Mouse (Mus musculus) heart, embryonic 10.5 days (tissue): ENCODE measurements around the gene Hspb8. TPM values are rescaled to one million over a fixed set of nuclear protein-coding genes. Genes with fewer than 3 reads are reported as not detected.

Source experiments
- DNase-seq: peaks from one replicate; pipeline ENCODE4 v3.0.0-alpha.2; 2017; ENCODE audit warnings: low spot score
- H3K27ac ChIP-seq: fragments of 300-500 bp; sonication (generic); 2 replicates; pipeline ENCODE4 v1.5.1; 2016; ENCODE audit warnings: mild to moderate bottlenecking
- H3K27me3 ChIP-seq: fragments of 300-500 bp; sonication (generic); 2 replicates; pipeline ENCODE4 v1.6.1; 2016; ENCODE audit warnings: mild to moderate bottlenecking; ENCODE audit not compliant: poor library complexity, insufficient read depth, severe bottlenecking
- H3K36me3 ChIP-seq: fragments of 300-500 bp; sonication (generic); 2 replicates; pipeline ENCODE4 v1.6.1; 2016; ENCODE audit warnings: mild to moderate bottlenecking, moderate library complexity
- H3K4me1 ChIP-seq: fragments of 300-500 bp; sonication (generic); 2 replicates; pipeline ENCODE4 v1.6.1; 2016; ENCODE audit warnings: mild to moderate bottlenecking
- H3K4me3 ChIP-seq: fragments of 300-500 bp; sonication (generic); 2 replicates; pipeline ENCODE4 v1.5.1; 2016; ENCODE audit warnings: mild to moderate bottlenecking, moderate library complexity
- H3K9me3 ChIP-seq: fragments of 300-500 bp; sonication (generic); 2 replicates; pipeline ENCODE4 v1.6.1; 2016; ENCODE audit warnings: mild to moderate bottlenecking, moderate library complexity
- WGBS: fragments of 180-500 bp; shearing (Covaris S2); methylation state at CpG from one replicate; pipeline ENCODE4 v1.1.7; 2016; 5-methylcytosine and 5-hydroxymethylcytosine counted together
- polyA plus RNA-seq: library from polyadenylated mRNA; unstranded; fragments of >200 nt; fragmentation: Nextera tagmentation; extraction: Ambion mirVana; gene quantifications from 2 replicates; pipeline ENCODE4 v1.2.1, GENCODE M21; 2016

Gene Hspb8
- polyA plus RNA-seq, 1 experiment from 2014 or later: 26.9 TPM

DNA sequence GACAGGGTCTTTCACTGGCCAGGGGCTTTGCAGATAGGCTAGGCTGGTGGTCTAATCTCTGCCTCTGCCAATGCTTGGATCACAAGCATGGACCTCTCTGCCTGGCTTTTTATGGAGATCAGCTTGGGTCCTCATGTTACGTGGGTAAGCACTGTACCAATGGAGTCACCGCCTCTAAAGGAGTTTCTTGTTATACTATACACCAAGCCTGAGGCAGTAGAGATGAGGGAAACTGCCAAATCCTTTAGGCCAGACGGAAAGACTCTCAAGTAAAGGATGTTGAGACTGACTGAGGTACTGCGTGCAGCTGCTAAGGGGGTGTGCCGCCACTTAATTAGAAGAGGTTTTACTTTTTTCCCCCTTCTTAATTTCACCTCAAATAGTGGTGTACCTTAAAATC is 43.8 kb downstream of the Hspb8 start:
- no peak overlapping the region for H3K4me3 ChIP-seq
- no peaks in the 10 kb centered on the region for H3K9me3 ChIP-seq
- H3K4me1 ChIP-seq: peaks cover 7% of the 10 kb centered on the region
- H3K27ac ChIP-seq: no peak overlapping the region
- H3K27me3 ChIP-seq: peaks cover 14% of the 10 kb centered on the region; the same call in 1 of the 2 replicates
- no peak for DNase-seq
- 83% methylated on average over 5 of the region's 5 CpGs for WGBS
- no peaks in the 10 kb centered on the region for H3K36me3 ChIP-seq

DNA sequence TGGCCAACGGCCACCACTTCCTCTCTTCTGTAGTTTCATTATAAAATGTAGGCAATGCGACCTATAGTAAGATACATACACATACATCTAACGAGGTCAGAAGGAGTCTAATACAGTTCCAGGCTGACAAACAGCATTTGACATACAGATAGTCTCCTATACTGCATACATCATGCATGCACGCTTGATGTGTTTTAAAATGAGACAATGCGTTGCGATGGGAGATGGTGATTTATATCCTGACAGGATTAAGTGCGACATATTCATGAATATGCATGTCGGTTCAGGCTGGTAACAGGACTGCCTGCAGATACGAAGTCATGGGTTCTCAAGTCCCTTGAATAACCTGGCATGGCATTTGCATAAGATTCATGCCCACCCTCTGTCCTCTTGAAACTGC is 54.7 kb downstream of the Hspb8 start:
- Histone ChIP-seq H3K4me3 (no peak overlapping the region), H3K36me3 (no peaks in the 10 kb centered on the region), H3K4me1 (no peaks in the 10 kb centered on the region), H3K9me3 (no peaks in the 10 kb centered on the region), H3K27me3 (peaks cover 12% of the 10 kb centered on the region; the same call in 1 of the 2 replicates), H3K27ac (no peak overlapping the region)
- DNase-seq: no peak
- 89% methylated on average over 9 of the region's 9 CpGs for WGBS

DNA sequence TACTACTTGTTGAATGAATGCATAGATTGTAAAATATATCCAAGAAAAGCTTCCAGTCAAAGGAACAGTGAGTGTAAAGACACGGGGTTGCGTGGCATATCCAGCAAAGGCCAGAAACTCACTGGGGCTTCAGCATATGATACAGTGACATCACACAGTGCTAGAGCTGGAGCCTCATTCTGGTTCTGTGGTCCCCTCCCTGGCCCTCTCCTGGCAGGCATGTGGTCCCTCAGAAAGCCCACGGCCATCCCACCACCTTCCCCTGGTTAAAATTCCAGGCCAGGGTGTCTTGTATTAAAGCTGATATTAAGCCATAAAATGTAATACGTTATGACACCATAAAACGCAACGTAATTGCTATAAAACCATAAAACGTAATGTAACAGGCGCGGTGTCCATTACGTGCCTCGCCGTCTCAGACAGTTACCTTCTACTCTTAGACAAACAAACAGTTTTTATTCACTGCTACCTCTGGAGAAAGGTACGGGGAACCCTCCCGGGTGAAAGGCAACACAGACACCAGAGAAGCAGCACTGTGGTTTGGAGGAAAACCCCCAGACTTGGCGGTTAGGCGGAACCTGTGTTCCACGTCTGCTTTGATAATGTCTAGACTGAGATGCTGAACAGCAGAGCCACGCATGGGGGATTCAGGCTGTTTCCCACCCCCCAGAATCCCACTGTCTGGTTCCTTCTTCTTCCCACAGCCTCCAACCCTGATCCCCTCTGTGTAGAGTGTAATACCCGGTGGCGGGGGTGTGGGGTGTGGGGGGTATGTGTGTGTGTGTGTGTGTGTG is 55.6 kb downstream of the Hspb8 start:
- H3K36me3 ChIP-seq: no peaks in the 10 kb centered on the region
- H3K4me3 ChIP-seq: no peak overlapping the region
- peaks cover 9% of the 10 kb centered on the region; the same call in 1 of the 2 replicates for H3K27me3 ChIP-seq
- 85% methylated on average over 20 of the region's 20 CpGs for WGBS
- H3K9me3 ChIP-seq: no peaks in the 10 kb centered on the region
- no peaks in the 10 kb centered on the region for H3K4me1 ChIP-seq
- DNase-seq: no peak
- no peak overlapping the region for H3K27ac ChIP-seq

DNA sequence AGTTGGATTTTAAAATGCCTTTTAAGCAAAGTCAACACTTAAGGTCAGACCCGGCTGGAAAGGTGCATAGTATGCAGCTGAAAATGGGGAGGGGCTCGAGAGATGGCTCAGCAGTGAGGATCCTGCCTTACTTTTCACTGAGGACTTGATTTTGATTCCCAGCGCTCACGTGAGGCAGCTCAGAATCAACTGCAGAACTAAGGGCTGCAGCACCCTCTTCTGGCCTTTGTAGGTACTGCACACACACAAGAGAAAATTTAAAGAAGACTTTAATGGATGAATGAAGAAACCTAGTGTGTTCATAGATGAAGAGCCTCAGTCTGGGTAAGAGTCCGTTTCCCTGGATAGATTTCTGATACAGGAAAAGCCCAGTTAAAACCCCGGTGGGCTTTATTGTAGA is 61.3 kb downstream of the Hspb8 start:
- DNase-seq: no peak
- no peaks in the 10 kb centered on the region for H3K4me1 ChIP-seq
- no peaks in the 10 kb centered on the region for H3K36me3 ChIP-seq
- no peak overlapping the region for H3K27ac ChIP-seq
- H3K9me3 ChIP-seq: no peaks in the 10 kb centered on the region
- WGBS: 71% methylated on average over 6 of the region's 6 CpGs
- no peak overlapping the region for H3K4me3 ChIP-seq
- peaks cover 5% of the 10 kb centered on the region; the same call in 1 of the 2 replicates for H3K27me3 ChIP-seq

DNA sequence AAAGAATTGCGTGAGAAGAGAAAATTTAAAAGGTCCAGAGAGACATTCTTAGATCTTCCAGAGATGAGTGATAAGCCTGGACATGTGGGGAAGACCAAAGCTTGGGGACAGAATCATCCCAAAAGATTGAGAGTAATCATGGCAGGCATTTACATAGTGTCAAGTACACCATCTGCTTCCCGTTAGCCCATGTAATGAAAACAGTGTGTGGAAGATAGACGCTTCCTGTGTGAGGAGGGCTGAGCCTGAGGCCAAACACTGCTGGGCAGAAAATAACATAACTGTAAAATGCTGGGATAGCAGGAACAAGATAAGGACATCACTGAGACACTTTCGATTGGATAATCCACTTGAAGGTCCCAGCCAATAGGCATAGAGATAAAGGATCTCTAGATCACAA is 61.9 kb downstream of the Hspb8 start:
- Histone ChIP-seq H3K4me3 (no peak overlapping the region), H3K4me1 (no peaks in the 10 kb centered on the region), H3K27me3 (peaks cover 5% of the 10 kb centered on the region; the same call in 1 of the 2 replicates), H3K36me3 (no peaks in the 10 kb centered on the region), H3K9me3 (no peaks in the 10 kb centered on the region), H3K27ac (no peak overlapping the region)
- DNase-seq: no peak
- WGBS: 50% methylated on average over 4 of the region's 4 CpGs

Other genes with a start within 250 kb of the Hspb8 start
- gene Ccdc60, start 133.9 kb downstream of the Hspb8 start, polyA plus RNA-seq: 0.67 and 0.78 TPM in 2 replicates
- gene Srrm4, start 169.0 kb upstream of the Hspb8 start, polyA plus RNA-seq: 0.90 and 1.3 TPM in 2 replicates